Mouse (Mus musculus) liver, embryonic 14.5 days (tissue): ENCODE measurements around the gene Tmem102.

Experiments used
- CTCF ChIP-seq: IDR thresholded peaks from 2 replicates; pipeline ENCODE4 v1.5.1; 2016; ENCODE audit warnings: antibody characterized with exemption, low read depth, control low read depth
- EP300 ChIP-seq: IDR thresholded peaks from 2 replicates; pipeline ENCODE4 v1.6.1; 2016; ENCODE audit warnings: antibody characterized with exemption, low read depth

DNA sequence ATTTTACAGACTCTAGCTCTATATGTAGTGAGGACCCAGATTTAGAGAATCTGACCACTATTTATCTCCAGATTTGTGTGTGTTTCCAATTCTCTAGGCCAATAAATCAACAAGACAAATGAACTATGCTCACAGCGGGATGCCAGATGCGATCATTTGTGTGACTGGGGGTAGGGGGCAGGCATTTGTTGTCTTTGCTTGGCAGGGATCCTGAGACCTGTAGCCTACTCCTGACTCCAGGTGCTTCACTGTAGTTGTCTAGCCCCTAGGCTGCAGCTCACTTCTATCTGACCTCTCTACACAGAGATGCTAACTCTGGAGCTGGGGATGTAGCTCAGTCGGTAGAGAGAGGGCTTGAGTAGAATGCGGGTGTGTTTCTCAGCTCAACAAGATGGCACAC is 23.6 kb downstream of the Tmem102 start:
- TF ChIP-seq EP300 (no peak), CTCF (no peak)
